Mouse (Mus musculus) myocyte (in vitro differentiated cells): ENCODE measurements around the gene Slco1a6. TPM values are rescaled to one million over a fixed set of nuclear protein-coding genes. Genes with fewer than 3 reads are reported as not detected.
A peak's percentile ranks its signal among the peaks of the same experiment; 100 is the strongest.

Experiments used
- H3K27me3 ChIP-seq: one replicate; pipeline ENCODE4 v1.6.1; 2011; ENCODE audit not compliant: control insufficient read depth, insufficient read depth, insufficient read length
- H3K36me3 ChIP-seq: one replicate; pipeline ENCODE4 v1.6.1; 2011; ENCODE audit not compliant: control insufficient read depth, insufficient read depth
- H3K4me2 ChIP-seq: one replicate; pipeline ENCODE4 v1.6.1; 2011; ENCODE audit warnings: low read depth, control low read depth
- H3K4me3 ChIP-seq: one replicate; pipeline ENCODE4 v1.5.1; 2011; ENCODE audit warnings: mild to moderate bottlenecking, control low read depth, moderate library complexity
- H3K79me2 ChIP-seq: one replicate; pipeline ENCODE4 v1.6.1; 2011; ENCODE audit not compliant: control insufficient read depth, insufficient read depth
- H3ac ChIP-seq: one replicate; pipeline ENCODE4 v1.6.1; 2011; ENCODE audit not compliant: control insufficient read depth, insufficient read length
- CEBPB ChIP-seq: IDR thresholded peaks from 2 replicates; pipeline ENCODE4 v1.6.1; 2011; ENCODE audit warnings: mild to moderate bottlenecking, moderate library complexity; ENCODE audit not compliant: poor library complexity, insufficient read depth, severe bottlenecking
- E2F4 ChIP-seq: IDR thresholded peaks from one replicate; pipeline ENCODE4 v1.6.1; 2011; ENCODE audit warnings: mild to moderate bottlenecking, control low read depth, moderate library complexity; ENCODE audit not compliant: insufficient read depth
- MAX ChIP-seq: IDR thresholded peaks from one replicate; pipeline ENCODE4 v1.6.1; 2011; ENCODE audit warnings: low read depth, mild to moderate bottlenecking, control low read depth
- MYOD1 ChIP-seq, 3 experiments: IDR thresholded peaks; one replicate each; pipeline ENCODE4 v1.6.1; 2011; ENCODE audit warnings: control low read depth in 2 of 3, low read depth in 2 of 3, mild to moderate bottlenecking in 2 of 3, moderate library complexity in 1 of 3; ENCODE audit not compliant: insufficient read length in 2 of 3, control insufficient read depth in 1 of 3
- MYOG ChIP-seq, 3 experiments: IDR thresholded peaks; one replicate each; pipeline ENCODE4 v1.6.1; 2011; ENCODE audit warnings: control low read depth in 2 of 3, low read depth in 2 of 3, mild to moderate bottlenecking in 2 of 3; ENCODE audit not compliant: insufficient read length in 2 of 3, control insufficient read depth in 1 of 3, insufficient read depth in 1 of 3
- POLR2A ChIP-seq: IDR thresholded peaks from one replicate; pipeline ENCODE4 v1.6.1; 2011; ENCODE audit warnings: low read depth, mild to moderate bottlenecking, control low read depth, moderate library complexity; ENCODE audit not compliant: insufficient read length
- POLR2AphosphoS2 ChIP-seq: IDR thresholded peaks from one replicate; pipeline ENCODE4 v1.6.1; 2011; ENCODE audit warnings: low read depth, control low read depth; ENCODE audit not compliant: insufficient read length
- REST ChIP-seq: IDR thresholded peaks from one replicate; pipeline ENCODE4 v1.6.1; 2011; ENCODE audit warnings: mild to moderate bottlenecking, control low read depth, moderate library complexity; ENCODE audit not compliant: insufficient read depth, insufficient read length
- SRF ChIP-seq: IDR thresholded peaks from one replicate; pipeline ENCODE4 v1.6.1; 2011; ENCODE audit warnings: low read depth; ENCODE audit not compliant: control insufficient read depth, insufficient read length
- TCF12 ChIP-seq: IDR thresholded peaks from one replicate; pipeline ENCODE4 v1.6.1; 2011; ENCODE audit warnings: mild to moderate bottlenecking, control low read depth; ENCODE audit not compliant: poor library complexity, insufficient read depth, severe bottlenecking
- TCF3 ChIP-seq: IDR thresholded peaks from one replicate; pipeline ENCODE4 v1.6.1; 2011; ENCODE audit warnings: low read depth, control low read depth; ENCODE audit not compliant: insufficient read length
- USF1 ChIP-seq: IDR thresholded peaks from one replicate; pipeline ENCODE4 v1.6.1; 2011; ENCODE audit warnings: low read depth, mild to moderate bottlenecking, control low read depth, moderate library complexity
- polyA plus RNA-seq: library from polyadenylated mRNA; unstranded; fragments of >200 nt; fragmentation: generic; extraction: Trizol; gene quantifications from one replicate; pipeline ENCODE4 v1.2.1, GENCODE M21; 2012; ENCODE audit warnings: missing spikeins

The Slco1a6 gene
- polyA plus RNA-seq, 1 experiment = 0.19 TPM

DNA sequence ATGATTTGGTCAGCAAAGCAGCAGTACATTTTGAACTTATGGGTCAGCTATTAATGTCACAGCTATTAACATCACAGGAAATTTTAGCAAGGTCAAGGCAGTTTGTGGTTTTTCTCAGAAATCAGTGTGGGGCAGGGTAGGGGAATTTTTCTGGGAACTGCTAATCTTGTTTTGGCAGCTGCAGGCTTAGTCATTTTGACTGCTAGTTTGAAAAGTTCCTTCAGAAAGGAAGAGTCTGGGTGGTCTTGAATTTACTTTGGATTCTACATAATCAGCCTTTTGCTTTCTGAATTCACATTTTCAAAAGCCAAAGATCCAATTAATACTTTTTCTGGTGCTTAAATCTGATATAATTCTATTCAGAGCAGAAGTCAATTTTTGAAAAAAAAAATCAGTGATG lies 1.4 kb upstream of the Slco1a6 start:
- Histone ChIP-seq H3K36me3 (no peaks in the 10 kb centered on the region), H3K79me2 (no peaks in the 10 kb centered on the region), H3ac (no peak overlapping the region), H3K4me2 (no peak overlapping the region), H3K27me3 (no peaks in the 10 kb centered on the region), H3K4me3 (no peak overlapping the region)
- TF ChIP-seq USF1 (no peak), REST (no peak), TCF12 (no peak), MAX (no peak), MYOG (IDR thresholded peaks at IDR 0.05; ENCODE audit: control insufficient read depth in 1 of 3, insufficient read depth in 1 of 3, insufficient read length in 2 of 3, low read depth in 2 of 3) (no peak), MYOD1 (IDR thresholded peaks at IDR 0.05; ENCODE audit: control insufficient read depth in 1 of 3, insufficient read length in 2 of 3, low read depth in 2 of 3) (no peak), POLR2A (no peak), POLR2AphosphoS2 (no peak), E2F4 (no peak), CEBPB (no peak), SRF (no peak), TCF3 (no peak)

DNA sequence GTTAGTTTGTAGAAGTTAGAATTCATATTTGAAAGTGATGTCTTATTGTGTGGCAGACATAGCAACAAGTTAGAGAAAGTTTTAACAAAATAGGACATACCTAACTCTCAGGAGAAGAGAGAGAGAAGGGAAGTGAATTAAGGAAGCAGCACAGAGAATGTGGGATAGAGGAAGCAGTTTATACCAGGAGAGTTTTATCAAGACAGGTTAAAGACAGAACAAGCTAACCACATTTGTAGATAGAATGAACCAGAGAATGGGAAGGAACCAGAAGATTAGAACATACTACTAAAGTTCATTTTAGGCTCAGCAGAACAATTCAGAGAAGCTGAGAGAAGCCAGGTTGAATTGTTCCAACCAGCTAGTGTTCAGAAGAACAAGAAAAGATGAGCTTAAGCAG lies 7.8 kb downstream of the Slco1a6 start:
- Histone ChIP-seq H3K4me2 (no peak overlapping the region), H3K79me2 (no peaks in the 10 kb centered on the region), H3K4me3 (no peak overlapping the region), H3K36me3 (no peaks in the 10 kb centered on the region), H3ac (no peak overlapping the region), H3K27me3 (no peaks in the 10 kb centered on the region)
- TF ChIP-seq CEBPB = no peak
- no peak for TF ChIP-seq MYOD1 (IDR thresholded peaks at IDR 0.05; ENCODE audit: control insufficient read depth in 1 of 3, insufficient read length in 2 of 3, low read depth in 2 of 3)

DNA sequence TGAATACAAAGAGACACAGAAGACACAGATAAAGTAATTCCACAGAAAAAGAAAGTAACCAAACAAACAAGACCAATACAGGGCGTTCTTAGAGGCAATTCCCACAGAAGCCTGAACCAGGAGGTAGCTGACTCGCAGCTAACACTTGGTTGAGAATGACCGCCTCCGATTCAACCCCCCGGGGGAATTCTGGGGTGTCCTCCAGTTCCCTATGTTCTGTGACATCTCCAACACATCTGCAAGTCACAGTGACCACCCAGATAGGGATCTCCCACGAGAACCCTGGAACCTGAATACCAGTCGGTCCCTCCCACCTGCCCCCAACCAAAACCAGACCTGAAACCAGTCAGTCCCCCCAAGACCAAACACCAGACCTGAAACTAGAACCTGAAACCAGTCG lies 14.1 kb downstream of the Slco1a6 start:
- TF ChIP-seq MYOG (IDR thresholded peaks at IDR 0.05; ENCODE audit: control insufficient read depth in 1 of 3, insufficient read depth in 1 of 3, insufficient read length in 2 of 3, low read depth in 2 of 3) (no peak), POLR2A (no peak), POLR2AphosphoS2 (no peak), REST (no peak), TCF3 (no peak), TCF12 (no peak), MAX (no peak)
- no peak overlapping the region for H3ac ChIP-seq

DNA sequence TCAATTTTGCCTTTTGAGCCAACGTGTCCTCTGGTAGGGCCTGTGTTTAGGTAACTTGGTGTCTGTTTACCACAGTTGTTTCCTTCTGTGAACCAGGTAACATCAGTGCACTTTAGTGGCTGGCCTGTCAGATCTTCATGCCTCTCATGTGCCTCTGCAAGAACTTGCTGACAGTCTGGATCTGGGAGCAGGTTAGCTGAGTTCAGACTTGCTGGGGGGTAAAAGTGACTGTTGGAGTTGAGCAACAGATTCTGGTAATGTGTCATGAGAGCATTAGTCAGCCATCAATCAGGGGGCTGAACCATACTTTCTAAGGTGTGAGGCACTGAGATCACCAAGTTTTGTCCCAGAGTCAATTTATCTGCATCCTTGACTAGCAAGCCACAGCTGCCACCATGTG lies 16.4 kb downstream of the Slco1a6 start:
- no peak overlapping the region for H3ac ChIP-seq
- H3K36me3 ChIP-seq = no peaks in the 10 kb centered on the region
- TF ChIP-seq E2F4 = no peak
- TF ChIP-seq USF1 = no peak
- TF ChIP-seq REST = no peak
- TF ChIP-seq POLR2AphosphoS2 = no peak
- TF ChIP-seq TCF12 = no peak
- no peaks in the 10 kb centered on the region for H3K79me2 ChIP-seq
- no peak overlapping the region for H3K4me3 ChIP-seq
- H3K4me2 ChIP-seq = no peak overlapping the region
- H3K27me3 ChIP-seq = no peaks in the 10 kb centered on the region

More for the DNA sequence above, 14.1 kb downstream of the Slco1a6 start:
- Histone ChIP-seq H3K27me3 (no peaks in the 10 kb centered on the region), H3K36me3 (no peaks in the 10 kb centered on the region), H3K79me2 (no peaks in the 10 kb centered on the region), H3K4me3 (no peak overlapping the region), H3K4me2 (no peak overlapping the region)

DNA sequence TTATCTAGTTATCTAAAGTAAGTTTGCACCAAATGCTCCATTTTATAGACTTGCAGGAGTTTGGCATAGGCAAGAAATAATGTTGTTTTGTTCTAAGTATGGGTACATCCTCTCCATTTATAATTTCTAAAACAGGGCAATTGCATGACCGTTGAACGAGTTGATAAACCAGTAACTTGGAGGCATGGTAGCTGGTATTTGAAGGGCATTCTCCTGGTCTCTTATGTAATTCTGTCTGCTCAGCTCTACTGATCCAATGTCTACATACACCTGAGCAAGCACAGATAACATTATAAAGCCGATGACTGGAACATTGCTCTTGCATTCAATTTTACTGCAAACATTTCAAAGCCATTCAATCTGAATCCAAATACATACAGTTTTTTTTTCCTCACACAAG lies 20.9 kb downstream of the Slco1a6 start:
- no peak overlapping the region for H3ac ChIP-seq
- H3K4me2 ChIP-seq = no peak overlapping the region
- no peak overlapping the region for H3K4me3 ChIP-seq
- H3K36me3 ChIP-seq = no peaks in the 10 kb centered on the region
- H3K27me3 ChIP-seq = no peaks in the 10 kb centered on the region
- no peaks in the 10 kb centered on the region for H3K79me2 ChIP-seq
- TF ChIP-seq USF1 = no peak
- no peak for TF ChIP-seq REST
- TF ChIP-seq TCF12 = no peak
- no peak for TF ChIP-seq MYOD1 (IDR thresholded peaks at IDR 0.05; ENCODE audit: control insufficient read depth in 1 of 3, insufficient read length in 2 of 3, low read depth in 2 of 3)
- TF ChIP-seq MYOG (IDR thresholded peaks at IDR 0.05; ENCODE audit: control insufficient read depth in 1 of 3, insufficient read depth in 1 of 3, insufficient read length in 2 of 3, low read depth in 2 of 3) = no peak

DNA sequence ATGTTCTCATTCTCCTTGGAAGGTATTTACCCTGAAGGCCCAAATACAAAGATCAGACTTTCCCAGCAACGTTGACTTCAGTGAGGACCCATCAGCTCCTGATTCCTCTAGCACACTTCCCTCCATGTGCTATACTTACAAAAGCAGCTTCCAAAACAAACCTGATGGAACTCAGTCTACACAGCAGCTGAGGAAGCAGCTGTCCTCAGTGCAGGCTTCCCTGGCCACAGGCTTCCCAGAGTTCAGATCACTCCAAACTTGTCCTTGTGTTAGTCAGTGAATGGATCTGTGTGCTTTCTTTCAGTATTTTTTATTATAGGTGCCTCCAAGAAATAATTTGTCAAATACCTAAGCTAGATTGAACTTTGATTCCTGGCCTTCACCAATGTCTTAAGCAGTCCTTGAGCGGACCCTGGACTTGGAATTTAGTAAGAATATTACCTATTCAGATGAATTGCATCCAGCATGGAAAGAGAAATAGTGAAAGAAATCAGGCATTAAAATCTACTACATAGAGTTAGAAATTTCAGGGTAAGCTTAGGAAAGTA lies 22.4 kb downstream of the Slco1a6 start:
- H3K79me2 ChIP-seq = no peaks in the 10 kb centered on the region
- H3K27me3 ChIP-seq = no peaks in the 10 kb centered on the region
- no peak overlapping the region for H3ac ChIP-seq
- H3K4me2 ChIP-seq = no peak overlapping the region
- TF ChIP-seq TCF12 (no peak), E2F4 (no peak), SRF (no peak), USF1 (no peak), REST (no peak), TCF3 (peak; percentile 39), MYOG (IDR thresholded peaks at IDR 0.05; ENCODE audit: control insufficient read depth in 1 of 3, insufficient read depth in 1 of 3, insufficient read length in 2 of 3, low read depth in 2 of 3) (peak in 2 of 3 experiments; percentile 68 to 80), MAX (no peak), POLR2AphosphoS2 (no peak), POLR2A (no peak), CEBPB (no peak), MYOD1 (IDR thresholded peaks at IDR 0.05; ENCODE audit: control insufficient read depth in 1 of 3, insufficient read length in 2 of 3, low read depth in 2 of 3) (peak in 2 of 3 experiments; percentile 41 to 77)
- no peak overlapping the region for H3K4me3 ChIP-seq
- no peaks in the 10 kb centered on the region for H3K36me3 ChIP-seq
